Mouse (Mus musculus): ENCODE data around the gene Cd82.

- TF ChIP-seq POLR2A (IDR thresholded peaks at IDR 0.05; ENCODE audit: control insufficient read depth, extremely low read depth, insufficient read depth, low read length, poor library complexity) (peak; percentile 31; the same call in 1 of the 2 replicates), CTCF (IDR thresholded peaks at IDR 0.05; ENCODE audit: borderline replicate concordance, control insufficient read depth, extremely low read depth, insufficient read depth, low read length, poor library complexity) (no peak)
These were observed 34.9 kb downstream of the Cd82 start for GRCm38 (mm10) chr2:93428004-93428531.
